In the genomic region with DNA sequence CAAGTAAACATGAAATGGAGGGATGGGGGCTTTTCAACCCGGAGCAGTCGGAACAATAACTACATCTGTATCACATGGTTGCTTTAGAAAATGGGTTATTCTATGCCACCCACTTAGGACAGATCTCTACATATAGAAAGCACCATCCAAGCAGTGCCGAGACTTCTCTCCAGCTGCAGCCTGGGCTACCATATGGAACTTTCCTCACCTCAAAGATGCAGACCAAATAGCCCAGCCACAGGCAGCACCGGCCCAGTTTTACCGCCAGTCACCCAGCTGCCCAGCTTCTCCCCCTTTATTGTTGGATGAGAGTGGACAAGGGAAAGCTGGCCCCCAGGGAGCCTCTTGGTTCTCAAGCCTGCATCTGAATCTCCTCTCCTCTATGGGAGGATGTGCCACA, we compare ENCODE assay signal across 33 mouse cellular contexts. TPM values are rescaled to one million over a fixed set of nuclear protein-coding genes. Genes with fewer than 3 reads are reported as not detected.
"Had no signal": no experiment of that assay in that cellular context is flagged by ENCODE, and none has a peak within 500 bp of the region (broad histone marks: within the 10 kb centered on the region; RNA-seq: fewer than 3 reads in every experiment).

No protein-coding gene starts in this region.

- H3K27me3 ChIP-seq: heart, embryonic 15.5 days; intestine, embryonic 15.5 days; liver, embryonic 13.5 days; liver, embryonic 15.5 days had no signal

- H3K4me1 ChIP-seq: heart, embryonic 13.5 days; heart, embryonic 15.5 days; intestine, embryonic 15.5 days; liver, embryonic 13.5 days; liver, embryonic 15.5 days had no signal

- H3K9me3 ChIP-seq: heart, embryonic 13.5 days; heart, embryonic 15.5 days; hindbrain, embryonic 10.5 days; hindbrain, embryonic 12.5 days; intestine, embryonic 15.5 days; limb, embryonic 10.5 days; limb, embryonic 12.5 days; liver, embryonic 13.5 days; liver, embryonic 15.5 days had no signal

- DNase-seq: gastrocnemius, adult 2 months; gastrocnemius, postnatal 10 days; gastrocnemius, postnatal 25 days; heart, adult 18-20 months; heart, postnatal 14 days; heart, postnatal 4 days; kidney, adult 18-20 months; kidney, adult 8-10 months; kidney, postnatal 10 days; kidney, postnatal 25 days; kidney, postnatal 4 days; liver; liver, embryonic 13.5 days had no signal

- H3K9ac ChIP-seq: heart, embryonic 13.5 days; heart, embryonic 15.5 days; hindbrain, embryonic 12.5 days; hindbrain, embryonic 14.5 days; intestine, embryonic 15.5 days; limb, embryonic 12.5 days; liver, embryonic 13.5 days; liver, embryonic 15.5 days had no signal

- H3K36me3 ChIP-seq: heart, embryonic 13.5 days; heart, embryonic 15.5 days; hindbrain, embryonic 10.5 days; hindbrain, embryonic 12.5 days; intestine, embryonic 15.5 days; limb, embryonic 10.5 days; limb, embryonic 12.5 days; liver, embryonic 13.5 days; liver, embryonic 15.5 days had no signal

- H3K4me2 ChIP-seq: heart, embryonic 11.5 days; heart, embryonic 13.5 days; heart, embryonic 15.5 days; hindbrain, embryonic 12.5 days; hindbrain, embryonic 14.5 days; intestine, embryonic 15.5 days; limb, embryonic 12.5 days; liver, embryonic 11.5 days; liver, embryonic 13.5 days; liver, embryonic 15.5 days had no signal

- H3K27ac ChIP-seq: gastrocnemius, adult 2 months; heart, embryonic 13.5 days; heart, embryonic 15.5 days; hindbrain, embryonic 10.5 days; hindbrain, embryonic 12.5 days; hindbrain, embryonic 14.5 days; intestine, embryonic 15.5 days; layer of hippocampus, adult 2 months; limb, embryonic 10.5 days; limb, embryonic 12.5 days; liver, embryonic 13.5 days; liver, embryonic 15.5 days had no signal

- ATAC-seq: hindbrain, embryonic 16.5 days; inflammation-experienced regulatory T-cells, adult 6 months; intestine, embryonic 15.5 days; intestine, postnatal 0 days had no signal

- H3K4me3 ChIP-seq: gastrocnemius, adult 2 months; heart, embryonic 13.5 days; heart, embryonic 15.5 days; hindbrain, embryonic 10.5 days; hindbrain, embryonic 12.5 days; intestine, embryonic 15.5 days; layer of hippocampus, adult 2 months; limb, embryonic 10.5 days; limb, embryonic 12.5 days; liver, embryonic 13.5 days; liver, embryonic 15.5 days had no signal

RNA-seq across cellular contexts. Expression of a gene that starts 15.1 kb away (rescaled TPM):
- total RNA-seq: gastrocnemius, adult 2 months; gastrocnemius, postnatal 25 days; gastrocnemius, postnatal 4 days; granulocyte monocyte progenitor cell, adult 5-6 weeks; heart, adult 18-20 months; heart, postnatal 14 days; heart, postnatal 4 days had no signal
- polyA plus RNA-seq: heart, embryonic 11.5 days; heart, embryonic 13.5 days; heart, embryonic 15.5 days; heart, postnatal 0 days; inflammation-experienced regulatory T-cells, adult 6 months; intestine, embryonic 15.5 days; intestine, postnatal 0 days; kidney, embryonic 14.5 days; kidney, embryonic 16.5 days; limb, embryonic 10.5 days; limb, embryonic 12.5 days; liver, embryonic 11.5 days; liver, embryonic 13.5 days; liver, embryonic 15.5 days had no signal
